Mouse (Mus musculus): ENCODE data around the gene Serpinc1.
"Not testable (repeated sequence)": the region's sequence is repeated elsewhere in the genome, so short reads cannot be mapped to it uniquely, and the experiment has no call there.

The Serpinc1 gene

GRCm38 (mm10) chr1:160978071-160978735 lies at the start of gene Serpinc1:
TSS of gene Serpinc1 (plus strand) at chr1:160978585.
- DNase-seq (ENCODE audit: low spot score), result no peak

GRCm38 (mm10) chr1:160931320-160931719 lies 47.1 kb upstream of the Serpinc1 start:
- DNase-seq (ENCODE audit: low spot score), result no peak

- DNase-seq (ENCODE audit: low spot score), result peak; percentile 50
Measured at GRCm38 (mm10) chr1:160933896-160934482, 44.4 kb upstream of the Serpinc1 start.

- DNase-seq (ENCODE audit: low spot score), result no peak
Measured at GRCm38 (mm10) chr1:160935551-160935950, 42.8 kb upstream of the Serpinc1 start.

GRCm38 (mm10) chr1:160963199-160963598 lies 15.2 kb upstream of the Serpinc1 start:
- DNase-seq (ENCODE audit: low spot score), result no peak

GRCm38 (mm10) chr1:160967268-160967667 lies 11.1 kb upstream of the Serpinc1 start:
- no peak for DNase-seq (ENCODE audit: low spot score)

GRCm38 (mm10) chr1:160968643-160969042 lies 9.7 kb upstream of the Serpinc1 start:
- DNase-seq (ENCODE audit: low spot score), result no peak

GRCm38 (mm10) chr1:160980021-160980420 lies 1.6 kb downstream of the Serpinc1 start:
- DNase-seq (ENCODE audit: low spot score), result no peak

- no peak for DNase-seq (ENCODE audit: low spot score)
Measured at GRCm38 (mm10) chr1:160980537-160981234, 2.3 kb downstream of the Serpinc1 start.

- DNase-seq (ENCODE audit: low spot score), result no peak
Measured at GRCm38 (mm10) chr1:160981337-160981736, 3.0 kb downstream of the Serpinc1 start.

- no peak for DNase-seq (ENCODE audit: low spot score)
Measured at GRCm38 (mm10) chr1:160982887-160983286, 4.5 kb downstream of the Serpinc1 start.

GRCm38 (mm10) chr1:160984731-160985130 lies 6.3 kb downstream of the Serpinc1 start:
- not testable (repeated sequence) for DNase-seq (ENCODE audit: low spot score)

GRCm38 (mm10) chr1:160985477-160985876 lies 7.1 kb downstream of the Serpinc1 start:
- DNase-seq (ENCODE audit: low spot score), result no peak

GRCm38 (mm10) chr1:160986881-160987635 lies 8.7 kb downstream of the Serpinc1 start:
- no peak for DNase-seq (ENCODE audit: low spot score)

GRCm38 (mm10) chr1:160989395-160989794 lies 11.0 kb downstream of the Serpinc1 start:
- DNase-seq (ENCODE audit: low spot score), result no peak

GRCm38 (mm10) chr1:160993851-160994250 lies 15.5 kb downstream of the Serpinc1 start:
- no peak for DNase-seq (ENCODE audit: low spot score)

- DNase-seq (ENCODE audit: low spot score), result no peak
Measured at GRCm38 (mm10) chr1:161004942-161005341, 26.6 kb downstream of the Serpinc1 start.

GRCm38 (mm10) chr1:161005526-161005925 lies 27.1 kb downstream of the Serpinc1 start:
- DNase-seq (ENCODE audit: low spot score), result no peak

- DNase-seq (ENCODE audit: low spot score), result no peak
Measured at GRCm38 (mm10) chr1:161006471-161006870, 28.1 kb downstream of the Serpinc1 start.

- DNase-seq (ENCODE audit: low spot score), result no peak
Measured at GRCm38 (mm10) chr1:161008038-161008437, 29.7 kb downstream of the Serpinc1 start.

- DNase-seq (ENCODE audit: low spot score), result no peak
Measured at GRCm38 (mm10) chr1:161010436-161010835, 32.1 kb downstream of the Serpinc1 start.

- DNase-seq (ENCODE audit: low spot score), result no peak
Measured at GRCm38 (mm10) chr1:161016378-161016777, 38.0 kb downstream of the Serpinc1 start.

Measured in MN1 (cell line).